Mouse (Mus musculus) cerebellum, adult 2 months (tissue): ENCODE data around the gene Ip6k1. TPM values are rescaled to one million over a fixed set of nuclear protein-coding genes. Genes with fewer than 3 reads are reported as not detected.

ENCODE experiments used
- DNase-seq, 2 experiments: peaks; one replicate each; pipeline ENCODE4 v3.0.0; 2021
- H3K27ac ChIP-seq: fragments of 200-500 bp; 2 replicates; pipeline ENCODE4 v1.5.1; 2012; ENCODE audit warnings: low read length, control low read depth, inconsistent platforms; ENCODE audit not compliant: insufficient read depth
- H3K27me3 ChIP-seq: fragments of 200-500 bp; 2 replicates; pipeline ENCODE4 v1.6.1; 2012; ENCODE audit warnings: inconsistent platforms, mild to moderate bottlenecking, low read length, moderate library complexity; ENCODE audit not compliant: control insufficient read depth, insufficient read depth
- H3K4me1 ChIP-seq: fragments of 200-500 bp; 2 replicates; pipeline ENCODE4 v1.6.1; 2011; ENCODE audit warnings: low read length; ENCODE audit not compliant: control insufficient read depth, insufficient read depth
- H3K4me3 ChIP-seq: fragments of 200-500 bp; replicated peaks from 2 replicates; pipeline ENCODE3; 2011; ENCODE audit warnings: mild to moderate bottlenecking, low read depth, low read length, control low read depth; ENCODE audit not compliant: insufficient read depth
- CTCF ChIP-seq: fragments of 200-500 bp; IDR thresholded peaks from 2 replicates; pipeline ENCODE4 v1.5.1; 2011; ENCODE audit warnings: low read depth, mild to moderate bottlenecking, control low read depth, low read length, moderate library complexity, borderline replicate concordance; ENCODE audit not compliant: insufficient read depth
- POLR2A ChIP-seq: fragments of 200-500 bp; IDR thresholded peaks from 2 replicates; pipeline ENCODE4 v1.6.1; 2011; ENCODE audit warnings: low read length, control low read depth, borderline replicate concordance; ENCODE audit not compliant: insufficient read depth
- WGBS: fragments of 180-500 bp; shearing (Covaris S2); methylation state at CpG from one replicate; pipeline ENCODE4 v1.1.7; 2018; 5-methylcytosine and 5-hydroxymethylcytosine counted together
- polyA plus RNA-seq: library from polyadenylated mRNA; depleted of rRNA; stranded (reverse); fragments of >200 nt; gene quantifications from 2 replicates; pipeline ENCODE4 v1.2.3, GENCODE M21; 2012

Ip6k1 gene
- polyA plus RNA-seq, 1 experiment, result 191 TPM

DNA sequence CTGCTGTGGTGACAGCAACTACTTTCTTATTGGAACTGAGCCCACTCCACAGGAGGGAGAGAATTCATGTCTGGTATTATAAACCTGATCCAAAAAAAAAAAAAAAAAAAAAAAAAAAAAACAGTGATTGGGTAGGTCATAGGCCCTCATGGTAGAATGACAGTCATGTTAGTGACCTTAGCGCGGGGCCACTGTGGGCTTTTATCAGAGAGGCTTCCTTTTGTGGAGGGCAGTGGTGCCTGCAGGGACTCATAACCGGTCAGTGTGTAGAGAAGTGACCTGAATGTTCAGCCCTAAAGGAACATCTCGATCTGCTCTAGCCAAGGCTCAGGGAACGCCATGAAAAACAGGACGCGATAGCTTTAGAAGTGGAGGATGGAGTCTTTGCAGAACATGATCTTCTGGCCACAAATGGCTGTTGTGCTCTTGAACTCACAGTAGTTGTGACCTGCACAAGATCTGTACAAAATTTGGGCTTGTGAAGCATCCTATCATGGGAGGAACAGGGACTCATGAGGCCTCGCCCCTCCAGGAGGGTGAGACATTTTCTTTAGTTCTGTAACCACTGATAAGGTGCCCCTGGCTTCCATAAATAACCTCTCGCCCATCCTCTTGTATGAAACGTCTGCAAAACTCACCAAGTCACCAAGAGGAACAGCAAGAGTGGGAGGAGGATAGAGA is 27.7 kb upstream of the Ip6k1 start:
- no peak for DNase-seq
- Histone ChIP-seq H3K27ac (no peak overlapping the region), H3K4me1 (no peaks in the 10 kb centered on the region), H3K27me3 (no peaks in the 10 kb centered on the region), H3K4me3 (no peak overlapping the region)
- TF ChIP-seq CTCF (no peak), POLR2A (no peak)
- WGBS, result 81% methylated on average over 10 of the region's 10 CpGs

DNA sequence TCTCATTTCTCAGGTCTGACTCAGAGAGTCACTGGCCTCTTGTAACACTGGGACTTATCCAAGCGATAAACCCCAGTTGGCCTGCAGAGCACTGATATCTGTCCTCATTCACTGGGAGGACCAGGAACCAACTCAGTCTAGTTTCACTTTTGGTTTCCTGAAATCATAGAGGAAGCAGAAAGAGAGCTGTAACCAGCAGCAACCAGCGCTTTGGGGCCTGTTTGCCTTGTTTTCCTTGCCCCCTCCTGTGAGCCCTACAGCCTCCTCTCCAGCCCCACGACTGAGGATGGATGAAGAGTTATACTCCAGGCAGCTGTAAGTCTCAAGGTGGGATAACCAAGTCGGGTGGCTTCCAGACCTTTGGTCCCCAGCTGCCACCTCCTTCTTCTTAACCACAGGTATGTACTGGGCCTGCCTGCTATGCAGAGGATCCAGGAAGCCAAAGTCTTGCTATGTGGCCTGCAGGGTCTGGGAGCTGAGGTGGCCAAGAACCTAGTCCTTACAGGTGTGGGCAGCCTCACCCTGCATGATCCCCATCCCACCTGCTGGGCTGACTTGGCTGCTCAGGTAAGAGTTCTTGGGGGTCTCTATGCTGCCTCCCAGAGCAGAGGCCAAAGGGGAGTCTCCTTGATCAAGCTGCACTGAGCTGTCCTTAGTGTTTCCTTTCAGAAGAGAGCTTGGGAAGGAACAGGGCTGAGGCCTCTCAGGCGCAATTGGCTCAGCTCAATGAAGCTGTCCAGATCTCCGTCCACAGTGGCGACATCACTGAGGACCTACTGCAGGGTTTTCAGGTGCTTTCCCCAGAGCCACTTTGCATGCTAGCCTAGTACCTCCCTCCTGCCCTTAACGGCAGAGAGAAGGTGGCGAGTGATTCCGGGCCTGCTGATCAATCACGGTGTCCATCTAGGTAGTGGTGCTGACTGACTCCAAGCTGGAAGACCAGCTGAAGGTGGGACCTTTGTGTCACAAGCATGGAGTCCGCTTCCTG is 26.6 kb upstream of the Ip6k1 start, which contains the start of gene Uba7:
Gene Uba7, plus strand, starts transcription at position 107 of the 988 bp plus-strand sequence.
- no peaks in the 10 kb centered on the region for H3K27me3 ChIP-seq
- WGBS, result 76% methylated on average over 12 of the region's 12 CpGs

DNA sequence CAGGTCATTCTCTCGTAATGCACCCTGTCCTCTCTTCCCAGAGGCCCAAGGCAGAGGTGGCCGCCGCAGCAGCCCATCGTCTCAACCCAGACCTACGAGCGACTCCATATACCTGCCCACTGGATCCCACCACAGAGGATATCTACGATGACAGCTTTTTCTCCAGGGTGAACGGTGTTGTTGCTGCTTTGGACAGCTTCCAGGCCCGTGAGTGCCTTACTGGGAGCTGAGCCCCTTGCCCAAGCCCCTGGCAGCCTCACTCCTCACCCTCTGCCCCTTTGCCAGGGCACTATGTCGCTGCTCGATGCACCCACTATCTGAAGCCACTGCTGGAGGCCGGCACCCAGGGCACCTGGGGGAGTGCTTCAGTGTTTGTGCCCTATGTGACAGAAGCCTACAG is 23.5 kb upstream of the Ip6k1 start:
- 70% methylated on average over 12 of the region's 12 CpGs for WGBS
- Histone ChIP-seq H3K27ac (no peak overlapping the region), H3K27me3 (no peaks in the 10 kb centered on the region), H3K4me3 (no peak overlapping the region), H3K4me1 (0 out of 2 replicates have a peak, but pooled peaks cover 3% of the 10 kb centered on the region)
- TF ChIP-seq CTCF, result no peak
- no peak for TF ChIP-seq POLR2A
- peak in 1 of 2 experiments; percentile 7 for DNase-seq

More for the DNA sequence above, 26.6 kb upstream of the Ip6k1 start, which contains the start of gene Uba7:
- Histone ChIP-seq H3K4me1 (no peaks in the 10 kb centered on the region), H3K4me3 (no peak within 1 kb of the TSS), H3K27ac (no peak within 1 kb of the TSS)
- TF ChIP-seq CTCF (no peak), POLR2A (no peak)
- no peak for DNase-seq

DNA sequence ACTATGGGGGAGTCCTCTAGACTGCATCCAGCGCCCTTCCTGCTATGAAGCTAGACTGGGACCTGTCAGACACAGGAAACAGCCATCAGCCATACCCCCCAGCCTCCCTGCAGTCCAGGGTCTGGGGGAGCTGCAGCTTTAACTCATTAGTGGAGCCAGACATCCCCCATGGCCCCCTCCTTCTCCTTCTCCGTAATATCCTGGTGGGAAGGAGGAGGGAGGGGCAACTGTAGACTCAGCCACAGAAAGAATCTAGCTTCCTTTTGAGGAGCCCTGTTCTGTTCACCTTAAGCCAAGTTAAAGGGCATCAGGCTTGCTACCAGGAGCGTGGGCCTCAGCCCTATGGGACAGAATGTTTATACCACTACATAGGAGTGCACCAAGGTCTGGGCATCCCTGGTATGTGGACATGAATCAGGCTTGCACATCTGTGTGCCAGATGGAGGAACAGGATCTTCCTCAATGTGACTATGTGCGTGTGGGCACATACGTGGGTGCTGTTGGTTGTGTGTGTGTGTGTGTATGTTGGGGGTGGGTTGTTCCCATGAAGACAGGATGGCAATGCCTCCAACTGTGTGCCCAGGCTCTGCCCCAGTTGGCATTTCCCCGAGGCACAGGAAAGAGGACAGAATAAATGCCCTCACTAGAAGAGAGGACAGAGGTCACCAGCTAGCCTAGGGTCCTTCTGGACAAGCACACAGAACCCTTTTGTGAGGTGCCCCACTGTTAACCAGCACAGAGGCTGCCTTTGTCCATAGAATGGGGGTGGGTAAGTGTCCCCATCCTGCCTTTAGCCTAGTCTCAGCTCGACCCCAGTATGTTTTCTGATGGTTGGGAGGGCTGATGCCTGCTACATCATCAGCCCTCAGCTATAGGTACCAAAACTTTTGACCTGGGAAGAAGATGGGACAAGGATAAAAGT is 20.4 kb upstream of the Ip6k1 start:
- 71% methylated on average over 7 of the region's 7 CpGs for WGBS
- no peak for DNase-seq

DNA sequence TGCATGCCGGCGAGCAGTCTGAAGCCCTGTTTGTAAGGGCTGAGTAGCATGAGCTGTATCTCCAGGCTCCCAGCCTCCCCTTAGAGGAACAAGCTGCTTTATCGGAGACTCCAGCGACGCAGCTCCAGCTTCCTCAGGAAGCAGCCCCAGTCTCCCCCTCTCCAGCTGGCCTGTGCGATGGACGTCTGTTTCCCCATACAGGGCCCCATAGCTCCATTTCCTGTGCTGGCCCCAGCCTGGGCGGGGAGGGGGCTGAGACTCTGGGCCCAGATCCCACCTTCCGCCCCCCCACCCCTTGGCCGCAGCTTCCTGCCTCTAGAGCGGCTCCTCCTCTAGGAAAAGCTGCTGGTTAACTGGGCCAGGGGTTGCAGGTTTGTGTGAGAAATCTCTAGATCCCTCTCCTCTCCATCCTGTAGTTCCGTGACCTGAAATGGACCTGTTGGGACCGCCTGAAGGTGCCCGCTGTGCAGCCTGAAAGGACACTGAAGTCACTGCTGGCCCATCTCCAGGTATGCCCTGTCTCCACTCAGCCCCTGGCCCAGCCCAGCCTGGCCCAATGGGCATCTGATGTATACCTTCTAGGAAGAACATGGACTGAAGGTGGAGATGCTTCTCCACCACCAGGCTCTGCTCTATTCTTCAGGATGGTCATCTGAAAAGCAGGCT is 19.5 kb upstream of the Ip6k1 start, which contains the start of gene Gm20661:
Gene Gm20661, plus strand, starts transcription at position 378 of the 666 bp plus-strand sequence.
- Histone ChIP-seq H3K27ac (peak within 1 kb of the TSS; percentile 47), H3K4me3 (no peak within 1 kb of the TSS), H3K27me3 (no peaks in the 10 kb centered on the region), H3K4me1 (peaks cover 6% of the 10 kb centered on the region; the same call in 1 of the 2 replicates)
- DNase-seq, result no peak
- 43% methylated on average over 14 of the region's 14 CpGs for WGBS
- TF ChIP-seq POLR2A, result no peak
- no peak for TF ChIP-seq CTCF

More for the DNA sequence above, 20.4 kb upstream of the Ip6k1 start:
- Histone ChIP-seq H3K4me3 (no peak overlapping the region), H3K4me1 (peaks cover 6% of the 10 kb centered on the region; the same call in 1 of the 2 replicates), H3K27ac (peak overlapping the region; percentile 8; the same call in 1 of the 2 replicates), H3K27me3 (no peaks in the 10 kb centered on the region)
- TF ChIP-seq CTCF (no peak), POLR2A (no peak)

DNA sequence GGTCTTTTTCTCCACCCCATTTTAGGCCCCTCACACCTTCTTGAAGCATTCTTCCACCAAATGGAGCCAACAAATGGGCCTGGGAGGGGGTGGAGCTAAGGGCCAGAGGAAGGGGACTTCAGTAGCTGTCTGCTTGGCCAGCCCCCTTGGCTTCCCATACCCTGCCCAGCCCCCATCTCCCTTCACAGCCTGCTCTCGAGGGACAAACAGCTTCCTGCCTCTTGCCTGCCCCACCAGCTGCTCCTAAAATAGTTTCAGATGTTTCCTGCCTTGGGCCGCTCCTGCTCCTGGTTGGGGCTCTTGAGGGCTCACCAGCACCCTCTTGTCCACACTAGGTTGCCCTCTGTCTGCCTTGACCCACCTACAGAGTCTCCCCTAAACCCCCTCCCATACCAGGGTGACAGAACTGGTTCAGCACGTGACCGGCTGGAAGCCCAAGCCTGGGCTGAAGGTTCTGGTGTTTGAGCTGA is 18.8 kb upstream of the Ip6k1 start:
- peaks cover 6% of the 10 kb centered on the region; the same call in 1 of the 2 replicates for H3K4me1 ChIP-seq
- no peak overlapping the region for H3K4me3 ChIP-seq
- WGBS, result 65% methylated on average over 4 of the region's 4 CpGs
- TF ChIP-seq CTCF, result no peak
- TF ChIP-seq POLR2A, result no peak
- 0 out of 2 replicates have a peak overlapping the region, but pooled peaks have one; percentile 47 for H3K27ac ChIP-seq
- no peaks in the 10 kb centered on the region for H3K27me3 ChIP-seq
- no peak for DNase-seq
